Mouse (Mus musculus) heart, adult 2 months (tissue): Measurements from ENCODE around the gene Smc3. TPM values are rescaled to one million over a fixed set of nuclear protein-coding genes. Genes with fewer than 3 reads are reported as not detected.

Source experiments
- DNase-seq, 2 experiments: peaks; one replicate each; pipeline ENCODE4 v3.0.0; 2021
- H3K27ac ChIP-seq: fragments of 200-600 bp; 2 replicates; pipeline ENCODE4 v1.8.1; 2022
- H3K27me3 ChIP-seq: fragments of 200-500 bp; 2 replicates; pipeline ENCODE4 v1.6.1; 2012; ENCODE audit warnings: mild to moderate bottlenecking, low read length, inconsistent platforms, mixed read lengths; ENCODE audit not compliant: control insufficient read depth, insufficient read depth
- H3K36me3 ChIP-seq: fragments of 200-500 bp; 2 replicates; pipeline ENCODE4 v1.6.1; 2012; ENCODE audit warnings: low read length, inconsistent platforms; ENCODE audit not compliant: control insufficient read depth, insufficient read depth
- H3K4me1 ChIP-seq: fragments of 200-500 bp; 2 replicates; pipeline ENCODE4 v1.6.1; 2011; ENCODE audit warnings: low read length; ENCODE audit not compliant: control insufficient read depth, insufficient read depth
- H3K4me3 ChIP-seq: fragments of 200-600 bp; 2 replicates; pipeline ENCODE4 v1.8.1; 2022
- H3K79me2 ChIP-seq: fragments of 200-500 bp; replicated peaks from 2 replicates; pipeline ENCODE4 v1.6.1; 2012; ENCODE audit warnings: mild to moderate bottlenecking, inconsistent platforms, low read length, moderate library complexity, mixed read lengths; ENCODE audit not compliant: control insufficient read depth, insufficient read depth
- H3K9ac ChIP-seq: fragments of 200-500 bp; 2 replicates; pipeline ENCODE4 v1.6.1; 2012; ENCODE audit warnings: low read depth, mild to moderate bottlenecking, control low read depth, inconsistent platforms, low read length, mixed read lengths
- CTCF ChIP-seq: fragments of 200-600 bp; IDR thresholded peaks from 2 replicates; pipeline ENCODE4 v1.8.1; 2022; ENCODE audit warnings: antibody characterized with exemption, mild to moderate bottlenecking, moderate library complexity
- EP300 ChIP-seq: fragments of 200-500 bp; IDR thresholded peaks from 2 replicates; pipeline ENCODE4 v1.6.1; 2011; ENCODE audit warnings: low read depth, low read length, control low read depth; ENCODE audit not compliant: insufficient read depth
- POLR2A ChIP-seq: fragments of 200-500 bp; IDR thresholded peaks from 2 replicates; pipeline ENCODE4 v1.6.1; 2011; ENCODE audit warnings: mild to moderate bottlenecking, low read depth, low read length, control low read depth; ENCODE audit not compliant: insufficient read depth
- WGBS: fragments of 180-500 bp; shearing (Covaris S2); methylation state at CpG from one replicate; pipeline ENCODE4 v1.1.7; 2018; 5-methylcytosine and 5-hydroxymethylcytosine counted together
- intact Hi-C: fragments of 180-260 bp; cut with DNase I; formaldehyde crosslinking; loops from one replicate; pipeline ENCODE4 v1.15.1; 2025
- polyA plus RNA-seq: library from polyadenylated mRNA; depleted of rRNA; stranded (reverse); fragments of >200 nt; gene quantifications from 2 replicates; pipeline ENCODE4 v1.2.3, GENCODE M21; 2012
- total RNA-seq, 2 experiments: library from RNA; stranded (reverse); gene quantifications; 2 replicates each; pipeline ENCODE4 v1.2.3; 2021

Gene Smc3
- total and polyA plus RNA-seq, 3 experiments = 3.4 to 20.6 (median 20.4) TPM

DNA sequence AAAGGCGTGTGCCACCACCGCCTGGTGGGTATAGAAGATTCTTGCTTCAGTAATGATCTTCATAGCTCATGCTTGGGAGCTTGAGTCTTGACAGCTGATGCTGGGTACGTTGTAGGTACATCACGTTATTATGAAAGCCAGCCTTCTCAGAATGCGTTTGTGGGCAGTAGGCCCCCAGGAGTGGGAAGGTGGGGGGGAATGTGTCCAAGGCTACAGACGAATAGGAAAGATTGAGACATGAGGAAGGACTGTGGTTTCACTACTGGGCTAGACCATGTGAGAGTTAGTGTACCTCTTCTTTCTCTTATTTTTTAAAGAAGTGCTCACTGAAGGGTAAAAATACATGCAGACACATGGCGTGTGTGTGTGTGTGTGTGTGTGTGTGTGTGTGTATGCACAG, 68.6 kb downstream of the Smc3 start:
- Histone ChIP-seq H3K27me3 (no peaks in the 10 kb centered on the region; the same call in 1 of the 2 replicates), H3K27ac (no peak overlapping the region), H3K4me3 (no peak overlapping the region), H3K4me1 (peaks cover 2% of the 10 kb centered on the region; the same call in 1 of the 2 replicates), H3K36me3 (no peaks in the 10 kb centered on the region), H3K9ac (no peak overlapping the region), H3K79me2 (no peaks in the 10 kb centered on the region)
- WGBS = 87% methylated on average over 7 of the region's 7 CpGs
- TF ChIP-seq EP300 = no peak
- no peak for DNase-seq
- intact Hi-C loops = no loop called here

DNA sequence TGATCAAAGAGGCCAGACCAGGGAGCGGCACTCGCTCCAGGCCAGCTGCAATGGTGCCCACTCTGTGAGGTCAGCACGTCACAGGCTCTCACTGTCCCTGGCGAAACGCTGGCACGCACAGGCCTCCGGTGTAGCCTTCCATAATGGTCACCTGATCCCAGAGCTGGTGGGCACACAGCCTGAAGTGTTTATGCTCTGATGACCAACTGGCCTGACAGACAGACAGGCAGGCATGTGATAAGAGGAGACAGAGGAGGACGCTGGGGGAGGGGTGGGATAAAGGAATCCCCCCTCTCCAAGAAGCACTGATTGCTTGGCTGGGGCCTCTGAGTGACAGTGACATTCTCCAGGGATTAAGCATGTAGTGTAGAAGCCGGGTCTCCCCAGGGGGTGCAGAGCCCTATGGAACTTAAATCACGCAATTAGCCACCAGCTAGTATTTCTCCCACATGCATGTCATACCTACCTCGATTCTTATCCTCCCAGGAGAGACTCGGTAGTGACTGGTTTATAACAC, 70.5 kb downstream of the Smc3 start:
- peaks cover 2% of the 10 kb centered on the region; the same call in 1 of the 2 replicates for H3K4me1 ChIP-seq
- 34% methylated on average over 12 of the region's 12 CpGs for WGBS
- DNase-seq = peak; percentile 69 to 84
- H3K4me3 ChIP-seq = no peak overlapping the region
- no peak overlapping the region for H3K9ac ChIP-seq
- H3K79me2 ChIP-seq = no peaks in the 10 kb centered on the region
- H3K27me3 ChIP-seq = no peaks in the 10 kb centered on the region; the same call in 1 of the 2 replicates
- no peak for TF ChIP-seq POLR2A
- peak; percentile 80 for TF ChIP-seq EP300
- no peaks in the 10 kb centered on the region for H3K36me3 ChIP-seq
- peak overlapping the region; percentile 86 for H3K27ac ChIP-seq
- intact Hi-C loops = loop anchor here (10.0 kb wide), 1 partner anchor 84 kb away; no protein-coding TSS in a partner anchor

DNA sequence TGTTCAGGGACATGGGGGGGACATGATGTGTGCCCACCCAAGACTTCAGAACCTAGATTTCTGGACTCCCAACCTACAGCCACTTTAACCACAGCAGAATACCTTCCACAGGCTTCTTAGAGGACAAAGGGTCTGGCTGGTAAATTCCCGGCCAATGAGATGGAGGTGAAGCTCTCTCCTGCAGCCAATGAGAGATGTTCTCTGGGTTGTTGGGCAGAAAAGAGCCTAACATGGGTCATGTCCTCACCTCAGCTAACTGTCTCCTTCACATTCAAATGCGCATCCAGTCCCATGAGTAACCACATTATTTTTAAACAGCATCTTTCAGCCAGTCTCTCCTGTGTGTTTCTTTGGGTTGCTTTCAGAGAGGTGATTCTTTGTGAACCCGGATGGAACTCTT, 71.2 kb downstream of the Smc3 start:
- H3K4me3 ChIP-seq = no peak overlapping the region
- WGBS = 39% methylated on average over 3 of the region's 3 CpGs
- H3K27ac ChIP-seq = peak overlapping the region; percentile 86
- no peak for TF ChIP-seq POLR2A
- TF ChIP-seq CTCF = no peak
- TF ChIP-seq EP300 = no peak
- intact Hi-C loops = loop anchor here (10.0 kb wide), 1 partner anchor 83 kb away; no protein-coding TSS in a partner anchor
- no peak for DNase-seq
- H3K27me3 ChIP-seq = no peaks in the 10 kb centered on the region; the same call in 1 of the 2 replicates
- no peak overlapping the region for H3K9ac ChIP-seq
- H3K4me1 ChIP-seq = peaks cover 2% of the 10 kb centered on the region; the same call in 1 of the 2 replicates
- H3K79me2 ChIP-seq = no peaks in the 10 kb centered on the region
- no peaks in the 10 kb centered on the region for H3K36me3 ChIP-seq

DNA sequence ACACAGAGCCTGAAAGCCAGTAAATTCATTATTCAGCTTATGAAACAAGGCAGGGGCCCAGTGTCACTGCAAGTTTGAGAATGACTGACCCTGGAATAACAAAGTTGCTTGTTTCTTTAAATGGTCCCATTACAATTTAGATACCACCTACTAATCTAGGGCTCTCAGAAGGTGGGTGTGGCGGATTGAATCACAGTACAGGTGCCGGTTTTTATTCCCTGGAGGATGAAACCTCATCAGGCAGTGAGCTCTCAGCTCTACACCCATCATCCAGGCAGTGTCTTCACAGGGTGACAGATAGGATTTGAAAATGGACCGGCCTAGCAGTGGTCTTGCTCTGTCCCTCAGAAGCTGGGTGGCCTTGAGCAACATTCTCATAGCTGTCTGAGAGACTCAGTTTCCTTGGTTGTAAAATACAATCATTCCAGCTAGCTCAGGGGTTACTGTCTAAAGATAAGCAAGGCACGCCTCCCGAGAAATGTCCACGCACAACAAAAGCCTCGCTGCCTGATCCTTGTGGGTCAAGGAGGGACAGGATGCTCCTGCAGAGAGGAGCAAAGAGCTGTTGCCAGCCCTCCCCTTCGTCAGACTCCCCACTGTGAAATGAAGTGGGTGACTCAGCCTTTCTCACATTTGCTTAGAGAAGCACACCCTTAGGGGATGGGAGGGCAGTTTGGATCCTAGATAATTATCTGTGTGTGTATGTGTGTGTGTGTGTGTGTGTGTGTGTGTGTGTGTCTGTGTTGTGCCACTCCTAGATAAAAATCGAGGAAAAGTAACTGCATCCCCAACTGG, 74.1 kb downstream of the Smc3 start:
- no peaks in the 10 kb centered on the region for H3K36me3 ChIP-seq
- H3K79me2 ChIP-seq = no peaks in the 10 kb centered on the region
- DNase-seq = no peak
- intact Hi-C loops = loop anchor here (10.0 kb wide), 1 partner anchor 80 kb away; no protein-coding TSS in a partner anchor
- TF ChIP-seq POLR2A = no peak
- H3K27ac ChIP-seq = peak overlapping the region; percentile 70
- WGBS = 33% methylated on average over 9 of the region's 9 CpGs
- peaks cover 2% of the 10 kb centered on the region; the same call in 1 of the 2 replicates for H3K4me1 ChIP-seq
- no peaks in the 10 kb centered on the region; the same call in 1 of the 2 replicates for H3K27me3 ChIP-seq
- no peak overlapping the region for H3K9ac ChIP-seq
- no peak overlapping the region for H3K4me3 ChIP-seq

DNA sequence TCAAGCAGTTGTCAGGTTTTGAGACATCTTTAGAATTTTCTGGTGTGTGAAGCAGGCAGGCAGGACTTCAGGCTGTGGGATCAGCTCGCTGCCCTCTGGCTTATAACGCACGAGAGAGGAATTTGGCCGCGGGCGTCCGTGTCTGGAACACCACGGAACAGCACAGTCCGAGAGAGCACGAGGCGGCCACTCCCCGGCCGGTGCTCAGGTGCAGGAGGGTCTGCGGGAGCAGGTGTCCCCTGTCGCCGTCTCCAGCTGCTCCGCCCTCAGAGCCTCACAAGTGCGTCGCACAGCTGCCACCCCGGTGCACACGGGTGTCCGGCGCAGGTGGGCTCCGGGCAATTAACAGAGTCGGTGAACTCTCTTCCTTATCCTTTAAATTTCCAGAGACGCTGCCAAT, 76.0 kb downstream of the Smc3 start:
- WGBS = 1% methylated on average over 26 of the region's 26 CpGs
- 0 out of 2 replicates have a peak, but pooled peaks have one; percentile 3 for TF ChIP-seq POLR2A
- TF ChIP-seq CTCF = no peak
- peak; percentile 34 to 39 for DNase-seq
- H3K9ac ChIP-seq = peak overlapping the region; percentile 93
- no peaks in the 10 kb centered on the region for H3K36me3 ChIP-seq
- H3K79me2 ChIP-seq = no peaks in the 10 kb centered on the region
- no peaks in the 10 kb centered on the region; the same call in 1 of the 2 replicates for H3K27me3 ChIP-seq
- H3K4me1 ChIP-seq = no peaks in the 10 kb centered on the region
- intact Hi-C loops = loop anchor here (2.0 to 10.0 kb wide), 3 partner anchors 21 to 79 kb away; no protein-coding TSS in a partner anchor
- H3K27ac ChIP-seq = peak overlapping the region; percentile 89
- peak overlapping the region; percentile 63 for H3K4me3 ChIP-seq
